Mouse (Mus musculus): ENCODE data around the gene Nell1. TPM values are rescaled to one million over a fixed set of nuclear protein-coding genes. Genes with fewer than 3 reads are reported as not detected.

Nell1 gene
- total RNA-seq, 2 experiments from 2014 or later: not detected

GRCm38 (mm10) chr7:50241634-50242273, 267.1 kb downstream of the Nell1 start:
- no peak for ATAC-seq (ENCODE audit: poor library complexity, severe bottlenecking)

- no peak for ATAC-seq (ENCODE audit: poor library complexity, severe bottlenecking)
Observed at GRCm38 (mm10) chr7:50253166-50253565, 278.5 kb downstream of the Nell1 start.

GRCm38 (mm10) chr7:50260016-50260415, 285.4 kb downstream of the Nell1 start:
- no peak for ATAC-seq (ENCODE audit: poor library complexity, severe bottlenecking)

- ATAC-seq (ENCODE audit: poor library complexity, severe bottlenecking): no peak
Observed at GRCm38 (mm10) chr7:50295508-50295907, 320.8 kb downstream of the Nell1 start.

- no peak for ATAC-seq (ENCODE audit: poor library complexity, severe bottlenecking)
Observed at GRCm38 (mm10) chr7:50338226-50338625, 363.6 kb downstream of the Nell1 start.

GRCm38 (mm10) chr7:50338757-50339156, 364.1 kb downstream of the Nell1 start:
- no peak for ATAC-seq (ENCODE audit: poor library complexity, severe bottlenecking)

GRCm38 (mm10) chr7:50351564-50351963, 376.9 kb downstream of the Nell1 start:
- no peak for ATAC-seq (ENCODE audit: poor library complexity, severe bottlenecking)

- no peak for ATAC-seq (ENCODE audit: poor library complexity, severe bottlenecking)
Observed at GRCm38 (mm10) chr7:50357213-50357612, 382.5 kb downstream of the Nell1 start.

GRCm38 (mm10) chr7:50362039-50362438, 387.4 kb downstream of the Nell1 start:
- no peak for ATAC-seq (ENCODE audit: poor library complexity, severe bottlenecking)

- ATAC-seq (ENCODE audit: poor library complexity, severe bottlenecking): no peak
Observed at GRCm38 (mm10) chr7:50374876-50375275, 400.2 kb downstream of the Nell1 start.

- no peak for ATAC-seq (ENCODE audit: poor library complexity, severe bottlenecking)
Observed at GRCm38 (mm10) chr7:50410421-50410820, 435.8 kb downstream of the Nell1 start.

GRCm38 (mm10) chr7:50419976-50420375, 445.3 kb downstream of the Nell1 start:
- no peak for ATAC-seq (ENCODE audit: poor library complexity, severe bottlenecking)

- ATAC-seq (ENCODE audit: poor library complexity, severe bottlenecking): no peak
Observed at GRCm38 (mm10) chr7:50422422-50423195, 447.9 kb downstream of the Nell1 start.

- no peak for ATAC-seq (ENCODE audit: poor library complexity, severe bottlenecking)
Observed at GRCm38 (mm10) chr7:50429725-50430124, 455.1 kb downstream of the Nell1 start.

GRCm38 (mm10) chr7:50441237-50441636, 466.6 kb downstream of the Nell1 start:
- no peak for ATAC-seq (ENCODE audit: poor library complexity, severe bottlenecking)

GRCm38 (mm10) chr7:50447316-50447715, 472.7 kb downstream of the Nell1 start:
- ATAC-seq (ENCODE audit: poor library complexity, severe bottlenecking): no peak

- no peak for ATAC-seq (ENCODE audit: poor library complexity, severe bottlenecking)
Observed at GRCm38 (mm10) chr7:50467742-50468141, 493.1 kb downstream of the Nell1 start.

GRCm38 (mm10) chr7:50470555-50470954, 495.9 kb downstream of the Nell1 start:
- ATAC-seq (ENCODE audit: poor library complexity, severe bottlenecking): no peak

- no peak for ATAC-seq (ENCODE audit: poor library complexity, severe bottlenecking)
Observed at GRCm38 (mm10) chr7:50482011-50482410, 507.3 kb downstream of the Nell1 start.

GRCm38 (mm10) chr7:50485304-50485703, 510.6 kb downstream of the Nell1 start:
- no peak for ATAC-seq (ENCODE audit: poor library complexity, severe bottlenecking)

- no peak for ATAC-seq (ENCODE audit: poor library complexity, severe bottlenecking)
Observed at GRCm38 (mm10) chr7:50486884-50487420, 512.3 kb downstream of the Nell1 start.

GRCm38 (mm10) chr7:50501562-50501961, 526.9 kb downstream of the Nell1 start:
- ATAC-seq (ENCODE audit: poor library complexity, severe bottlenecking): no peak
